Mouse (Mus musculus) ovary, adult 2 months (tissue): ENCODE measurements around the gene Olfr1298. TPM values are rescaled to one million over a fixed set of nuclear protein-coding genes. Genes with fewer than 3 reads are reported as not detected.

ENCODE experiments used
- polyA plus RNA-seq: library from polyadenylated mRNA; depleted of rRNA; stranded (reverse); fragments of >200 nt; gene quantifications from 2 replicates; pipeline ENCODE4 v1.2.3, GENCODE M21; 2012; rRNA removed

Olfr1298 gene
- polyA plus RNA-seq, result not detected in 2 replicates

DNA sequence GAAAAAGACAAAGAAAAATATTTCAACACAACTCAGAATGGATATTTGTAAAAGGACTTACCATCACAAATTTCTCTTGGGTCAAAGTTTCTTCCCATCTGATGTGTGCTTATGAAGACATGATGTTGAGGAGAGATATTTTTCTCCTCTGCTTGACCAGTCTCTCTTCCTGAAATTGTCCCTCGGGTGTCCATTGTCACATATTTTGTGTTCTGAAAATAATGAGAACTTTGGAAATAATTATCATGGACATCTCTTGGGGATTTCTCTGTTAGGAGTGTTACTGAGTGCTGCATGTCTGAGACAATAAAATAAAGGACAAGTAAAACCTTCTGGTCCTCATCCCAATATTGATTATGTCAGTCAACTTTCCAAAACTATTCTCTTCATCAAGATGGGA is at the start of gene Olfr1298:
Olfr1298 (minus strand) TSS at position 101 of the 400 bp plus-strand sequence.

DNA sequence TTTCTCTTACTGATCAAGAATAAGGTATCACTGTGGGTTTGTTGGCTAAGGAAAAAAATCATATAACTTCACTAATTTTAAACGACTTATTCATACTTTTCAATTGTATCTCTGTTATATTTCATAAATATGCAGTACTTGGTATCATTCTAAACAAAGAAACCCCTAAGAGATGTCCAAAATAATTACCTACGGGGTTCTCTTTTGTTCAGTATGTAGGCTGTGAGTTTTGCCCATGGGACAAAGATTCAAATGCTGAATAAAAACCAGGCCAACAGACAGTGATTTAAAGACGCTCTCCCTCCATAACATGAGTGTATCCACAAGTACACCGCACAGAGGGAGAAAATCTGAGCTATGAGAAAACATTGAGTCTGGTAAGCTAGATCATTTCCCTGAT is 12.1 kb upstream of the Olfr1298 start, which contains the start of gene Olfr1299:
Olfr1299 (plus strand) TSS at position 301 of the 400 bp plus-strand sequence.

DNA sequence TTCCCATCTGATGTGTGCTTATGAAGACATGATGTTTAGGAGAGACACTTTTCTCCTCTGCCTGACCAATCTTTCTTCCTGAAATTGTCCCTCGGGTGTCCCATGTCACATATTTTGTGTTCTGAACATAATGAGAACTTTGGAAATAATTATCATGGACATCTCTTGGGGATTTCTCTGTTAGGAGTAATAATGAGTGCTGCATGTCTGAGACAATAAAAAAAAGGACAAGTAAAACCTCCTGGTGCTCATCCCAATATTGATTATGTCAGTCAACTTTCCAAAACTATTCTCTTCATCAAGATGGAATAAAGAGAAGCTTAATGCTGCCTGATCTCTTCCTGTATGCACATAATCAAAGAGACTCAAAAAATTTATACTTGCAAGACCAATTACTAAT is 22.6 kb downstream of the Olfr1298 start, which contains the start of gene Olfr1297:
Olfr1297 (minus strand) TSS at position 101 of the 400 bp plus-strand sequence.

Other genes starting within 250 kb of the Olfr1298 start
- gene Olfr1286, start 226.1 kb downstream of the Olfr1298 start, polyA plus RNA-seq, result not detected in 2 replicates
- not detected in 2 replicates for gene Olfr1287, start 200.1 kb downstream of the Olfr1298 start, polyA plus RNA-seq
- not detected in 2 replicates for gene Olfr1288, start 175.1 kb downstream of the Olfr1298 start, polyA plus RNA-seq
- gene Olfr1289, start 168.4 kb downstream of the Olfr1298 start, polyA plus RNA-seq, result not detected in 2 replicates
- not detected in 2 replicates for gene Olfr1290, start 155.4 kb downstream of the Olfr1298 start, polyA plus RNA-seq
- gene Olfr1291-ps1, start 152.0 kb downstream of the Olfr1298 start, polyA plus RNA-seq, result not detected in 2 replicates
- gene Olfr1293-ps, start 124.0 kb downstream of the Olfr1298 start, polyA plus RNA-seq, result not detected in 2 replicates
- gene Olfr1294, start 108.9 kb downstream of the Olfr1298 start, polyA plus RNA-seq, result not detected in 2 replicates
- gene Olfr1295, start 79.5 kb downstream of the Olfr1298 start, polyA plus RNA-seq, result not detected in 2 replicates
- gene Olfr1297, start 22.7 kb downstream of the Olfr1298 start, polyA plus RNA-seq, result not detected in 2 replicates
- gene Olfr1299, start 12.2 kb upstream of the Olfr1298 start, polyA plus RNA-seq, result not detected in 2 replicates
- not detected in 2 replicates for gene Olfr1301, start 101.8 kb upstream of the Olfr1298 start, polyA plus RNA-seq
- gene Olfr1302, start 128.2 kb upstream of the Olfr1298 start, polyA plus RNA-seq, result not detected in 2 replicates
- gene Olfr1303, start 171.1 kb upstream of the Olfr1298 start, polyA plus RNA-seq, result not detected in 2 replicates
- gene Olfr1305, start 227.9 kb upstream of the Olfr1298 start, polyA plus RNA-seq, result not detected in 2 replicates